Mouse (Mus musculus): ENCODE measurements at regions not wholly inside any gene's neighbourhood (a gene's known extent, or its start where the extent isn't known, plus 50 kb on each side); places are given as distances from the start of the nearest gene placed in this dataset.

DNA sequence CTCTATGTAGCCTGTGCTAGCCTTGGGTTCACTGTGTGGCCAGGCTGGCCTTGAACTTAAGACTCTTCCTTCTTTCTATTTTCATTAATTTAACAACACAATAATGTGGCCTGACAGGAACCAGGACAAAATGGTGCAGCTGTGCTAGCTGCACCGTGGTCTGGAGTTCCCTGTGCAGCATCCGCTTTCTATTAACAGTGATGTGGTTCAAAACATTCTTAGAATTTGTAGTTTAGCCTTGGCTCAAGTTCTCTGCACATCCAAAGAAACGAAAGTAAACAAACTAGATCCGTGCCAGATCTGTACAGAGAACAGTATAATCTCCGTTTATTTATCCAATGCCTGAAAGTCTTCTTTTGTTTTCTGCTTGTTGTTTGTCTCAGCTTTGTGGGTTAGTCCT lies 88.5 kb downstream of the Irx1 start:
- no peak for ATAC-seq (replicated peaks; ENCODE audit: low FRiP score, low TSS enrichment, poor library complexity, severe bottlenecking)

DNA sequence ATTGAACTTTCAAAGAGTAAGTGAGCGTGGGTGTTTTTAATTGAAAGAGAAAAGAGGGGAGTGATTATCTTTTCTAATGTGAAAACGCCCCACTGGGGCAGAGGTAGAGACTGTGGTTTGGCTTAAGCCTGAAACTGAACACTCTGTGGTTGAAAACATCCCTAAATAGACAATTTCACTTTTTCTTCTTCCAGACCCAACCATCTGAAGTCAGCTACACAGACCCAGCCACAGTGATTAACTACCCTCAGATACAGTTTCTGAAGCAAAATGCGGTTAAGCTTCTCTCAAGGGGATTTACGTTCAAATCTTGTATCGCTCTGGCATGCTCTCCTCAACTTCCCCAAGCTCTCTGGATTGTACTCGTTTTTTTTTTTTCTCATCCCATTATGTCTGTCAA lies 94.8 kb downstream of the Irx1 start:
- ATAC-seq (replicated peaks; ENCODE audit: low FRiP score, low TSS enrichment, poor library complexity, severe bottlenecking), result no peak

DNA sequence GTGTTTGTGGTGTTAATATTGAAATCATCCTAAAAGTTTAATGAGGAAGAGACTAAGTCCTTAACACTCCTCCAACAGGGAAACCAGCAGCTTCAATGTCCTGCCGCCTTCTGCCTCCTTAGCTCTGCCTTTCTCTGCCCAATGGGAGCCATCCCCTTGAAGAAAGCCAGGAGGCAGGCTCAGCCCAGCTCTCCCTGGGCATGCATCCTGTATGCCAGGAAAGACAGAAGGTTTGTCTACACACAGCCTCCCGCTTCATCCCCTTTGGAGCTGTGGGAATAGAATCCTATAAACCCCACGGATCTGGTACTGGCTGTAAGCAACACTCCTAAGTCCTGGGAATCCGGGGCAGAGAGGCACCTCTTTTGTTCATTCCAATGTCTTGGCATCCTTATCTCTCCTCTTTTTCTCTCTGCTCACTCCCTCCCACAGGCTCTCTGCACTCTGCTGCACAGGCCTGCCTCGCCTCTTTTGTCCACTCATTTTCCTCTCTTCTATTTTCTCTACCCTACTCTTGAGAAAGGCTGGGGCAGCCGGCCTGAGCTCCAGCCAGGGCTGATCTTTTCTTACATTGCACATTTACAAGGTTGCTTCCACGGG lies 110.0 kb downstream of the Irx1 start:
- no peak for ATAC-seq (replicated peaks; ENCODE audit: low FRiP score, low TSS enrichment, poor library complexity, severe bottlenecking)

DNA sequence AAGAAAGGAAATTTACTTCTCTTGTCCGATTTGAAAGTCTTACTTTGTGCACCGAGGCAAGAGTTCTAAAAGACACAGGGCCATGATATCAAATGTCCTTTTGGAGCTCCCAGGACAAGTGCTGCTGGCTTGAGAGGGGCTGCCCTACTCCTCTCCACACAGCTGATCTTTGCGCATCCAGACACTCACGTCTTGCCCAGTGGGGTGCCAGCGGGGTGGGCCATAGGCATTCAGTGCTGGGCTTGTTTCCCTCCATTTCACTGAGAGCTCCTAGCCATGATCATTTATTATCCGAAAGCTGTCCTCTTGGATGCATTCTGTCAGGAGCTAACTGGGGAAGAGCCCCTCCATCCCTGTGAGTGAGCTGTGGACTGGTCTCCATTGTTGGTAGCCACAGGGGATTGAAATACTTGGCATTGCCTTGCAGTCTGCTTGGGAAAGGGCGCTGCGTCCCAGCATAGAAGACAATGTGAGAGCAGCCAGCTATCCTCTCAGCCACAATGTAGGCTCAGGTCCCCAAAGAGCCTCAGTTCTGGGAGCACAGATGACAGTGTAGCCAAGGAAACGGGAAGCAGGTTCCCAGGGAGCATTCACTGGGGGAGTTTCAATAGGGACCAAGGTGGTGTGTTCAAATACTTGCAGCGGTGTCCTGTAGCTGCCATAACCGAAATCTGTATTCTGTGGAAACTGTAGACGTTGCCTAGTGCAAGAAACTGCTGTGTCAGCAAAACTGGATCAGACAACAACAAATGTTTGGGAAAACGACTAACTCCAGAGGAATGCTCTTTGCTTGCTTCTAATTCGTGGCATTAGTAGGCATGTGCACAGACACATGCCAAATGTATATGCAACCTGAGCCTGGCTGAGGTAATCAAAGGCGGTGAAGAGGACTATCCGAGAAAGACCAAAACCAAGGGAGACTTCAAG lies 159.2 kb downstream of the Irx1 start:
- ATAC-seq (replicated peaks; ENCODE audit: low FRiP score, low TSS enrichment, poor library complexity, severe bottlenecking), result no peak

DNA sequence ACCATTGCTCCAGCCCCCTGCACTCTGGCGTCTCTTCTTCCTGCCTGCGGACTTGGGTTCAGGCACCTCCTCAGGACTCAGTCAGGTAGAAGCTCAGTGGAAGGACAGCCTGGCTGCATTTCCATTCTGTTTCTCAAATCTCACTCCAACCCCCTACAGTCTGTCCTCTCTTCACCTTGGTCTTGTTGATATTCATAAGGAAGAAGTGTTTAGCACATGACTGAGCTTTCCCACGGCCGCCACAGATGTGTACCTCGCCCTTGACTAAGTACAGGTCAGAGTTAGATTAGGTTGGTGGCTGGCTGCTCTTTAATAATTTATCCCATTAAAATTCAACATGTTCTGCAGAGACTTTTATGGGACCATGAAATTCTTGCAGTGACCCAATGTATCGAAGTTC lies 165.2 kb downstream of the Irx1 start:
- no peak for ATAC-seq (replicated peaks; ENCODE audit: low FRiP score, low TSS enrichment, poor library complexity, severe bottlenecking)

DNA sequence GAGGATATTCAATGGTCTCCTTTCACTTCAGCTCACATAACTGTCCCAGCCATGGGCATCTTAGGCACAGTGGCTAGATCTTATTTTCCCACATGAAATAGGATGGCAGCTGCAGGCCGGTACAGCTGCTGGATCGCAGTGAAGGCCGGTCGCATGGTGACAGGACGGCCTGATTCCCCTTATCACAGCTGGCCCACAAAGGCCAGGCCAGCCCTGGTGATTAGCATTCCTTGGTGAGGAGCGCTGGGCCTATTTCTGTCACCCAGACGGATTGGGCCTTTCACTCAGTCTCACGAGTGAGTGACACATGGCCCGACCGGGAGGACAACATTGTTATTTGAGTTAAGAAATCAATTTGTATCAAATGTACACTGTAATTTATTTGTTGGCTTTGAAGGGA lies 178.8 kb downstream of the Irx1 start:
- no peak for ATAC-seq (replicated peaks; ENCODE audit: low FRiP score, low TSS enrichment, poor library complexity, severe bottlenecking)

DNA sequence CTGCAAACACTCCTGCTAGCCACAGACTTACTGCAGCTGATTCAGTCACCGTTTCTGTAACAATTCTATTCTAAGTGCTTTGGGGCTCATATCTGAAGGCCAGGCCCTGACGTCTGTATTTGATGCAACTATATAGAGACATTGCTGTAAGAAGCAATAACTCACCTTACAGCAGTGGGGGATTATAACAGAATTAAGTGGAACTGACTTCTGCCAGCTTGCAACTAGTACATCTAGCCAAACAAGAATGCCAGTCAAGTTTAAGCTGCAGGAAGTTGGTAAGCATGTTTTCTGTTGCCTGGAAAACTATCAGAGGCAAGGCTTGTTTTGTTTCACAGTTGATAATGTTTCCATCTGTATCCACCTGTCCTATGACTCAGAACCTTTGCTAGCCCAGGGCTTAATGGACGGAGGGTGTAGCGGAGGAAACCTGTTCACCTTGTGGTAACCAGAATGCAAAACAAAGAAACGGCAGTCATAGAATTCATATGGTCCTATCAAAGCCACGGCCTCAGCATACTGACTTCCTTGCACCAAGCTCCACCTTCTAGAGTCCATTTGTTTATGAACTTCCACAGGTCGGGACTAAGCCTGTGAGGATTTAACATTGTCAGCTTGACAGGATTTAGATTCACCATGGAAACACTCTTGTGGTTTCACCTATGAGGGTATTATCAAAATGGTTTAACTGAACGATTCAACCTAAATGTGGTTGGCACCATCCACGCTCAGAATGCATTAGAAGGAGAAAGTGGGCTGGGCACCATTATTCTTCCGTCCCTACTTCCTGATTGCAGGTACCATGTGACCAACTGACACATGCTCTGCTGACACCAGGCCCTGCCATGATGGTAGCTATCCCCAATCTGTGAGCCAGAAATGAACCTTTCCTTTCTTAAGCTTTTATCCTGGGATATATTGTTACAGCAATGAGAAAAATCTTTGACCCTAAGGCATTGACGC lies 216.2 kb downstream of the Irx1 start:
- no peak for ATAC-seq (replicated peaks; ENCODE audit: low FRiP score, low TSS enrichment, poor library complexity, severe bottlenecking)

DNA sequence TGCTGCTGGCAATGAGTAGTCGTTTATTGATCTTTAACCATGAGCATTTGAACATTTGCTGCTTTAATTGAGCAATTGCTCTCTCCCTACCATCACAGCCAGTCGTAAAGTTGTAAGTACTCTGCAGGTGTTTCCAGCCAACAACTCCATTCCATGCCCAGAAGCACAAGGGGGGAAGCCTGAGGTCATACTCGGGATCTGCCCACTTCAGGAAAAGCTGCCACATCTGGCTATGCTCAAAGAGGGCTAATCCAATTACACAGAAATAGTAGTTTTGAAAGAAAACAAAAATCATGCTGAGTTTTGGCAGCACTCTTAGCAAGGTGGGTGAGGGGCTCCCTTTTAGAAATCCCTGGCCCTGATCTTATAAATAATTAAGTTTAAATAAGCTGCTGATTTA lies 217.0 kb downstream of the Irx1 start:
- no peak for ATAC-seq (replicated peaks; ENCODE audit: low FRiP score, low TSS enrichment, poor library complexity, severe bottlenecking)

DNA sequence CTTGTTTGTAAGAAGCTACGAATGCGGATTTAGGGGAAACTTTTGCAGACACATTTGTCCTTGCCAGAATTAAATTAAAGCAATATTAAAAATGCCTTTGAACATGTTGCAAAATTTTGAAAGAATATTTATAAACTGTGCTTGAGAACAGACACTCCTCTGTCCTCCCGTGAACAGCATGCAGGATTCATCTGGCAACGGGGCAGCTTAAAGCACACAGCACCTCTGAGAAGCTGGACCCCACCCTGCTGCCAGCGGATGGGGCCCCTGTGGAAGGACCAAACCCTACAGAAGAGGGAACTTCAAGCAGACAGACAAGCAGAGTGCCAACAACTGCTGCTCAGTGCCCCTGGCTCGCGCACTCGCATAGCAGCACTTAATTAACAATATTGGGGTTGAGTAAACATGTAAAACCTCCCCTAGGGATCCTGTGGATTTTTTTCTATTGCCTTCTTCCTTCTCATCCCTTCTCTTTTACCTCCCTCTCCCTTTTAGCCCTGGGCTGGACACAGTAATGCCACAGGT lies 226.6 kb downstream of the Irx1 start:
- ATAC-seq (replicated peaks; ENCODE audit: low FRiP score, low TSS enrichment, poor library complexity, severe bottlenecking), result no peak

DNA sequence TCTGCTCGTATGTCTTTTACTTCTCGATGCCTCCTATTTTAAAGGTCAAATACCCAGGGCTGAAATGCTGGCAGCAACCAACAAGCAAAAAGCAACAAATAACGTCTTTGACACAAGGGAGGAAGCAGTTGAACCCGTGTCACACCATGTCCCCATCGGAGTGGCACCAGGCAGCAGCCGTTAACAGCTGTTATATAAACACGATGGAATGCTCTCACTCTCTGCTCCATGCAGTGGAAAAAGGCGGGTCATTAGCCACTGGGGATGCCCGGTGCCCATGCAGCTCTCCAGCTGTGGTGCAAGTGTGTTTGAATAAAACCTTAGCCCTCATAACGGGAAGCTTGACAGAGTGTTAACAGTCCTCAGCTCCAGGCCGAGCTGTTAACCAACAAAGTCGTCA lies 229.3 kb downstream of the Irx1 start:
- no peak for ATAC-seq (replicated peaks; ENCODE audit: low FRiP score, low TSS enrichment, poor library complexity, severe bottlenecking)

DNA sequence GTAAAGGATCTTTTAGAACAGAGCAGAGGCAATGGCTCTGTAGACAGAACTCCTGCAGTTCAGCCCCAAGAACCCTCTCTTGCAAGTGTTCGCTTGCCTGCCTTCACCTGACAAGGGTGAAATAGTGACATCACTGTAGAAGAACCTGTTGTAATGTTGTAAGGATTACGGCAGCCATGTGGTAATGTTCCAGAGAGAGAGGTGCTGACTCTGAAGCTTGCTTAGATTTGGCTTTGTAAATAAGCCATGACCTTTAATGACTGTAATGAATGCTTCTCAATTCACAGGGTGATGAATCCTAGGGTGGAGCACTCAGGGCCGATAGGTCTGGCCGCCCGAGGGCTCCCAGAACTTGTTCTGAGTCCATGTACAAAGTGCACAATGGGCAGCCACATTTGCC lies 230.2 kb downstream of the Irx1 start:
- no peak for ATAC-seq (replicated peaks; ENCODE audit: low FRiP score, low TSS enrichment, poor library complexity, severe bottlenecking)

DNA sequence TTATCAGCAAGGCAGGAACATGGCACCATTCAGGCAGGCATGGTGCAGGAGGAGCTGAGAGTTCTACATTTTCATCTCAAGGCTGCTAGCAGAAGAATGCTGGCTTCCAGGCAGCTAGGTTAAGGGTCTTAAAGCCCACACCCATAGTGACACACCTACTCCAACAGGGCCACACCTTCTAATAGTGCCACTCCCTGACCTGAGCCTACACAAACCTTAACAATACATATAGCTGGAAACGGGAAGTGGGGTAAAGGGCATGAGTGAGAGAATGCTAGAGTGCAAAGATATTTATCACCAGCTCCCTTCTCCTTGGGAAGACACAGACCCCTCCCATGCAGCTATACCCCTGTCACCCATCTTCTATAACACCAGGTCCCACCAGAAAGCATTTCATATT lies 230.6 kb downstream of the Irx1 start:
- no peak for ATAC-seq (replicated peaks; ENCODE audit: low FRiP score, low TSS enrichment, poor library complexity, severe bottlenecking)

DNA sequence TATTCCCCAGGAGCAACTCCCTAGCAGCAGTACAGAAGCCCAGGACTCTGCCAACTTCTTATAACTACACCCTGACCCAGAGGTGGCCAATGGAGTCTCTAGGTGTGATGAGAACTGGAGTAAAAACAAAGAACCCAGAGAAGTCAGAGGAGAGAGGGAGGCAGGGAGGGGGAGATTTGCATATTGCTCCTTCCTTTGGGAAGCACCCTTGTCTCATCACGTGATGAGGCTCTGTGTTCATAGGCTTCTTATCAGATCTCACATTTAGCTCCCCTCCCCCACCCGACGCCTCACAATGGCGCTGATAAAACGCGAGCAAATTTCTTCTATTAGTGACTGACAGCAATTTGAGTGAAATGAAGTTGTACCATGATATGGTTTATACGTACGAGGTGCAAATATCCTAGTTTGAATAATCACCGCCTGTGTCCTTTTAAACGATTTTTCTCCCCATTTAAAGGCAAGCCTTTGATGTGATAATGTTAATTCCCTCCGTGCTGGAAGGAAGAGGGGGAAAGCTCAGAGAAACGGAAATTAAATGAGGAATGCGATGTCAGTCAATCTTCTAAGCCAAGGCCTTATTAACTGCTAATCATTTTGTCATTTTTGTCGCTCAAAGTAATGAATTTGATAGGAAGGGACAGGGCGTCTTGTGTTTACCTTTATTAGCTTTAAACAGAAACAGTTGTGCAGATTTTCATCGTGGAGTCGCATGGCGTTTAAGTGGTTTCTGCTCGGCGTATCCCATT lies 273.3 kb downstream of the Irx1 start:
- no peak for ATAC-seq (replicated peaks; ENCODE audit: low FRiP score, low TSS enrichment, poor library complexity, severe bottlenecking)

DNA sequence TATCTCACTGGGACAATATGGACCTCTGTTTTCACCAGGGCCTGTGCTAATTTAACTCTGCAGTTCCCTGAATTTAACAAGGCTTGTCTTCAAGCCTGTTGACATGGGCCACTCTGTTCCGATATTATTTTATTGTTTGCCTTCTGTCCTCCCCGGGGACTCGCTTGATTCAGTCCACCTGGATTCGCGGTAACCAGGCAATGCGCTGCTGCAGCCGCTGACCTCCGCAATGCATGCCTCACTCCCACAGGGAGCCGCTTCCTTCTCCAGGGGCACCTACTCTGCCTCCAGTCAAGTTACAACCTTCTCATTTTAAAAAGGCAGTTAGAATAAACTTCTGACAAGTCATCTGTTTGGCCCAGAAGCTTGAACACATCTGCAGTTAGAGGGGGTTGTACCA lies 274.3 kb downstream of the Irx1 start:
- ATAC-seq (replicated peaks; ENCODE audit: low FRiP score, low TSS enrichment, poor library complexity, severe bottlenecking), result no peak

DNA sequence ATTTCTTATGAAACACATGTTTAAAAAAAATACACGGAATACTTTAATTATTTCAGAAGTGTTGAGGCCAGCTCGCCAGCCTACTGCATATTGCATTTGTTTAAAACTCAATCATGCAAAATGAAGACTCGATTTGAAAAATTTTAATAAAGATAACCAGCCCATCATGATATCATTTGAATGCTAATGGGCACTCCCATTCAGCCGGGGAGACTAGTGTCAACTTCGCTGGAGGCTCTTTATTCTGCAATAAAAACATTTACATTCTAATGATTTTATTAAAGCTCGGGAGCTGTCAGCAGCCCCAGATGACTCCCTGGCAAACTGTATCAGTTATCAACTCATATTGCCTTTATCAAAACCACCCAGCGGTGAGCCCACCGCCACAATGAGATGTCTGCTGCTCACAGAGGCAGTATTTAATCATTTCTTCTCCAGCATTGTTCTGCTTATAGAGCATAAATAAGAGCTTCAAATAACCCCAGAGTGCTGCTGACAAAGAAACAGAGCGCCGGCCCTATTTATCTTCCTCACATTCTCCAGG lies 287.4 kb downstream of the Irx1 start:
- no peak for ATAC-seq (replicated peaks; ENCODE audit: low FRiP score, low TSS enrichment, poor library complexity, severe bottlenecking)

DNA sequence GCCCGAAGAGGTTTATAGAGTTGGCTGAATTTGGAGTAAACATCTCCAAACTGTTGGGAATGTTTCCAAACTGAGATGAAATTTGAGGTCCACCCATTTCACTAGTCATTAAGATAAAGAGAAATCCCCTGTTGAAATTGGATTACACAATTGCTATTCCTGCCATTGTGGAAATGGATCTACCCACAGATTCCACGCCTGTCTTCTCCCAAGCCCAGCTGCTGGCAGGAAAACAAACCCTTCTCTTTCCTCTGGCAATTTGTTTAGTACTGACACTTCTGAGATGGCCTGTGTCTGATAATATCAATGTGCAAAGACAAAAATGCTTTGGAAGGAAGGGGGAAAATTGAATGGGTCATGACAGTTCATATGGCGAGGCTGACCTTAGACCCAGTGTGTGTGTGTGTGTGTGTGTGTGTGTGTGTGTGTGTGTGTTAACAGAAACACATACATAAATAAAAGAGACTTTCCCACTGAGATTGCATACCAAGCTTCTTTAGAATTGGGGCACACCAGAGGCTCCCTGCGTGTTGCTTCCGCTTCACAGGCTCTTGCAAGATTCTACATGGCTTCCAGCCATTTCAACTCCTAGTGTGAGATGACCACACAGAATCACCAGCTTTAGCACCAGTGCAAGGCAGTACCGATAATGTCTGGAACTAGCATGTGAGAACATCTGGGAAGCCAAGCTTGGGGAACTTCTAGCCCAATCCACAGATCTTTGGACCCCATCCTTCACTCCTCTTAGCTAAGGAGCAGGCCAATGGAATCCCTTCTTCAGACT lies 293.4 kb downstream of the Irx1 start:
- ATAC-seq (replicated peaks; ENCODE audit: low FRiP score, low TSS enrichment, poor library complexity, severe bottlenecking), result no peak

DNA sequence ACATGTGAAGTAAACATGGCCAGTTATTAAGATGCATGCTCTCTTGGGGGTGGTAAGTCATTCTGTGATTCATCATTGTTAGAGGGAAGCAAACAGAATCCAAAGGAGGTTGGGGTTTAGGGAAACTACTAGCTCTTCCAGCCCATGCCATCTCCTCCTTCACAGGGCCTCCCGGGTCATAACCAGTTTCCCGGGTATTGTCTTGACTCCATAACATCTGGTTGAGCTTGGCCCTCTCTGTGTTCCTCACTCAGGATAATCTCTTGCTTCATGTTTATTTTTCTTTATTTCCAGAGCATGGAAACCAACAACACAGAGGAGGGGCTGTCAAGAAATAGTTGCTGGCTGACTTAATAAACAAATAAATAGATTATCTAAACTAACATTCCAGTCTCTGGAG lies 295.3 kb downstream of the Irx1 start:
- no peak for ATAC-seq (replicated peaks; ENCODE audit: low FRiP score, low TSS enrichment, poor library complexity, severe bottlenecking)

DNA sequence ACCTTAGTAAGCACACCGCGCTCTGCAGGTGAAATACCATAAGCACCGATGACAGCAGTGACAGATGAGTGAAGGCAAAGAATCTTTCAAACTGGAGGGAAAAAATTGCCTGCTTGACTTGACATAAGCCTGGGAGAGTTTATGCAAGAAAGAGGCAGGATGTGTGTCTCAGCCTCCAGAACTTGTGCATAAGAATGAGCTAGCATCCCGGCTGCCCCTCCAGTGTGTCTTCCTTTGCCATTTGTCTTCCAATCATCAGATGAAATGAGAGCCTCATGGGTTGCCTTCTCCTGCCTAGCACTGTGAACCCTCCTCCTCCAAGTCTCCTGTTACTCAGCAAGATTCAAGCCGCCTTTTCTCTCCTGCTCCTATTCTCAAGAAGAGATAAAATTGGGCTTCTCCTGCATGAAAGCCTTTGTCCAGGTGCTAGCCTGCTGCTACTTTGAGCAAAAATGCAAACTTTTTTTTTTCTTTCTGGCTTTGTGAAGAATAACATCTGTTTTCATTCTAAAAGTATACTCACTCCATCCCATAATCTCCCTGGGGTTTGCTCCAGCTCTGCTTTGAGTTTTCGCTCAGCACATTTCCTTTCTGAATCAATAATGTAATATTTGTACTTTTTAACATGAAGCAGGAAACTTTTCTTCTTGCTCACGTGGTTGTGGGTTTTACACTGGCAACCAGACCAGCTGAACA lies 298.2 kb downstream of the Irx1 start:
- no peak for ATAC-seq (replicated peaks; ENCODE audit: low FRiP score, low TSS enrichment, poor library complexity, severe bottlenecking)

Data from megakaryocyte-erythroid progenitor cell, adult 5-6 weeks (primary cell).